Mouse (Mus musculus): ENCODE measurements at regions not wholly inside any gene's neighbourhood (a gene's known extent, or its start where the extent isn't known, plus 50 kb on each side); places are given as distances from the start of the nearest gene placed in this dataset.

GRCm38 (mm10) chr8:6012206-6012605 lies 907.1 kb upstream of the Slc10a2 start:
- Histone ChIP-seq H3K4me3 (ENCODE audit: insufficient read depth, low read length) (no peak overlapping the region), H3K27ac (ENCODE audit: insufficient read depth, low read length) (no peak overlapping the region), H3K4me1 (ENCODE audit: control insufficient read depth, insufficient read depth, low read length) (no peaks in the 10 kb centered on the region)
- TF ChIP-seq CTCF (IDR thresholded peaks at IDR 0.05; ENCODE audit: extremely low read depth, insufficient read depth, low read length) (no peak), POLR2A (IDR thresholded peaks at IDR 0.05; ENCODE audit: extremely low read depth, insufficient read depth, low read length) (no peak)

GRCm38 (mm10) chr8:6011182-6011581 lies 906.0 kb upstream of the Slc10a2 start:
- no peak for TF ChIP-seq POLR2A (IDR thresholded peaks at IDR 0.05; ENCODE audit: extremely low read depth, insufficient read depth, low read length)
- no peak for TF ChIP-seq CTCF (IDR thresholded peaks at IDR 0.05; ENCODE audit: extremely low read depth, insufficient read depth, low read length)
- H3K4me3 ChIP-seq (ENCODE audit: insufficient read depth, low read length) = no peak overlapping the region
- H3K4me1 ChIP-seq (ENCODE audit: control insufficient read depth, insufficient read depth, low read length) = no peaks in the 10 kb centered on the region
- H3K27ac ChIP-seq (ENCODE audit: insufficient read depth, low read length) = no peak overlapping the region

GRCm38 (mm10) chr8:6010712-6011111 lies 905.6 kb upstream of the Slc10a2 start:
- no peak overlapping the region for H3K4me3 ChIP-seq (ENCODE audit: insufficient read depth, low read length)
- no peak overlapping the region for H3K27ac ChIP-seq (ENCODE audit: insufficient read depth, low read length)
- no peaks in the 10 kb centered on the region for H3K4me1 ChIP-seq (ENCODE audit: control insufficient read depth, insufficient read depth, low read length)
- TF ChIP-seq CTCF (IDR thresholded peaks at IDR 0.05; ENCODE audit: extremely low read depth, insufficient read depth, low read length) (no peak), POLR2A (IDR thresholded peaks at IDR 0.05; ENCODE audit: extremely low read depth, insufficient read depth, low read length) (no peak)

- Histone ChIP-seq H3K4me3 (ENCODE audit: insufficient read depth, low read length) (no peak overlapping the region), H3K27ac (ENCODE audit: insufficient read depth, low read length) (no peak overlapping the region), H3K4me1 (ENCODE audit: control insufficient read depth, insufficient read depth, low read length) (no peaks in the 10 kb centered on the region)
- TF ChIP-seq POLR2A (IDR thresholded peaks at IDR 0.05; ENCODE audit: extremely low read depth, insufficient read depth, low read length) (no peak), CTCF (IDR thresholded peaks at IDR 0.05; ENCODE audit: extremely low read depth, insufficient read depth, low read length) (no peak)
Measured at GRCm38 (mm10) chr8:6002612-6003011, 897.5 kb upstream of the Slc10a2 start.

- Histone ChIP-seq H3K4me1 (ENCODE audit: control insufficient read depth, insufficient read depth, low read length) (no peaks in the 10 kb centered on the region), H3K27ac (ENCODE audit: insufficient read depth, low read length) (no peak overlapping the region), H3K4me3 (ENCODE audit: insufficient read depth, low read length) (no peak overlapping the region)
- TF ChIP-seq POLR2A (IDR thresholded peaks at IDR 0.05; ENCODE audit: extremely low read depth, insufficient read depth, low read length) (no peak), CTCF (IDR thresholded peaks at IDR 0.05; ENCODE audit: extremely low read depth, insufficient read depth, low read length) (peak; percentile 26; the same call in 1 of the 2 replicates)
Measured at GRCm38 (mm10) chr8:5994846-5995245, 889.7 kb upstream of the Slc10a2 start.

- Histone ChIP-seq H3K4me3 (ENCODE audit: insufficient read depth, low read length) (no peak overlapping the region), H3K4me1 (ENCODE audit: control insufficient read depth, insufficient read depth, low read length) (no peaks in the 10 kb centered on the region), H3K27ac (ENCODE audit: insufficient read depth, low read length) (no peak overlapping the region)
- TF ChIP-seq CTCF (IDR thresholded peaks at IDR 0.05; ENCODE audit: extremely low read depth, insufficient read depth, low read length) = no peak
- no peak for TF ChIP-seq POLR2A (IDR thresholded peaks at IDR 0.05; ENCODE audit: extremely low read depth, insufficient read depth, low read length)
Measured at GRCm38 (mm10) chr8:5965403-5966015, 860.4 kb upstream of the Slc10a2 start.

- H3K4me3 ChIP-seq (ENCODE audit: insufficient read depth, low read length) = no peak overlapping the region
- H3K4me1 ChIP-seq (ENCODE audit: control insufficient read depth, insufficient read depth, low read length) = no peaks in the 10 kb centered on the region
- TF ChIP-seq POLR2A (IDR thresholded peaks at IDR 0.05; ENCODE audit: extremely low read depth, insufficient read depth, low read length) = no peak
- no peak for TF ChIP-seq CTCF (IDR thresholded peaks at IDR 0.05; ENCODE audit: extremely low read depth, insufficient read depth, low read length)
- H3K27ac ChIP-seq (ENCODE audit: insufficient read depth, low read length) = no peak overlapping the region
Measured at GRCm38 (mm10) chr8:5964299-5964698, 859.1 kb upstream of the Slc10a2 start.

GRCm38 (mm10) chr8:5938057-5938456 lies 832.9 kb upstream of the Slc10a2 start:
- Histone ChIP-seq H3K27ac (ENCODE audit: insufficient read depth, low read length) (no peak overlapping the region), H3K4me1 (ENCODE audit: control insufficient read depth, insufficient read depth, low read length) (no peaks in the 10 kb centered on the region), H3K4me3 (ENCODE audit: insufficient read depth, low read length) (no peak overlapping the region)
- no peak for TF ChIP-seq POLR2A (IDR thresholded peaks at IDR 0.05; ENCODE audit: extremely low read depth, insufficient read depth, low read length)
- TF ChIP-seq CTCF (IDR thresholded peaks at IDR 0.05; ENCODE audit: extremely low read depth, insufficient read depth, low read length) = no peak

GRCm38 (mm10) chr8:5918136-5918535 lies 813.0 kb upstream of the Slc10a2 start:
- Histone ChIP-seq H3K27ac (ENCODE audit: insufficient read depth, low read length) (no peak overlapping the region), H3K4me3 (ENCODE audit: insufficient read depth, low read length) (no peak overlapping the region), H3K4me1 (ENCODE audit: control insufficient read depth, insufficient read depth, low read length) (no peaks in the 10 kb centered on the region; the same call in 1 of the 2 replicates)
- TF ChIP-seq POLR2A (IDR thresholded peaks at IDR 0.05; ENCODE audit: extremely low read depth, insufficient read depth, low read length) (no peak), CTCF (IDR thresholded peaks at IDR 0.05; ENCODE audit: extremely low read depth, insufficient read depth, low read length) (no peak)

Measured in cortical plate, adult 2 months (tissue).